Mouse (Mus musculus) liver, adult 2 months (tissue): ENCODE measurements around the gene Ptk7.

ENCODE experiments used
- CTCF ChIP-seq: fragments of 200-500 bp; IDR thresholded peaks from 2 replicates; pipeline ENCODE4 v1.5.1; 2011; ENCODE audit warnings: low read depth, low read length, control low read depth
- POLR2A ChIP-seq: fragments of 200-500 bp; IDR thresholded peaks from 2 replicates; pipeline ENCODE4 v1.6.1; 2011; ENCODE audit warnings: low read length, control low read depth; ENCODE audit not compliant: insufficient read depth; ENCODE audit errors: extremely low read depth

- TF ChIP-seq CTCF (no peak), POLR2A (no peak)
Observed at GRCm38 (mm10) chr17:46590439-46590838, 38.9 kb downstream of the Ptk7 start.
